Mouse (Mus musculus): Measurements from ENCODE around the gene Zc3hc1.

- TF ChIP-seq CTCF (IDR thresholded peaks at IDR 0.05; ENCODE audit: control insufficient read depth, insufficient read depth, insufficient read length) (no peak), USF1 (IDR thresholded peaks at IDR 0.05; ENCODE audit: low read depth) (no peak), FOSL1 (IDR thresholded peaks at IDR 0.05; ENCODE audit: insufficient read depth, low read length, poor library complexity, severe bottlenecking) (no peak), MYOG (IDR thresholded peaks at IDR 0.05; ENCODE audit: control insufficient read depth, extremely low read depth, insufficient read length) (no peak), MAX (IDR thresholded peaks at IDR 0.05) (no peak), MYOD1 (IDR thresholded peaks at IDR 0.05; ENCODE audit: control insufficient read depth, insufficient read length, low read depth) (no peak)
Observed at GRCm38 (mm10) chr6:30319216-30319615, 71.6 kb downstream of the Zc3hc1 start.

Data from C2C12 (cell line).